Mouse (Mus musculus) forebrain, embryonic 16.5 days (tissue): ENCODE results near the gene Arhgef10l. TPM values are rescaled to one million over a fixed set of nuclear protein-coding genes. Genes with fewer than 3 reads are reported as not detected.

Source experiments
- ATAC-seq: fragments of 200-750 bp; cut with Nextera tagmentation; 2 replicates; pipeline ENCODE4 v1.8.0; 2017; ENCODE audit warnings: mild to moderate bottlenecking, moderate library complexity
- H3K27ac ChIP-seq: fragments of 300-500 bp; sonication (generic); 2 replicates; pipeline ENCODE4 v1.5.1; 2014; ENCODE audit warnings: low read length, control low read depth
- H3K27me3 ChIP-seq: fragments of 300-500 bp; sonication (generic); replicated peaks from 2 replicates; pipeline ENCODE4 v1.6.1; 2014; ENCODE audit warnings: low read length; ENCODE audit not compliant: control insufficient read depth, insufficient read depth
- H3K36me3 ChIP-seq: fragments of 300-500 bp; sonication (generic); 2 replicates; pipeline ENCODE4 v1.6.1; 2014; ENCODE audit not compliant: control insufficient read depth, insufficient read depth
- H3K4me1 ChIP-seq: fragments of 300-500 bp; sonication (generic); replicated peaks from 2 replicates; pipeline ENCODE4 v1.6.1; 2014; ENCODE audit warnings: low read length; ENCODE audit not compliant: control insufficient read depth, insufficient read depth
- H3K4me2 ChIP-seq: fragments of 300-500 bp; sonication (generic); 2 replicates; pipeline ENCODE4 v1.6.1; 2014; ENCODE audit warnings: mild to moderate bottlenecking, low read length, control low read depth
- H3K4me3 ChIP-seq: fragments of 300-500 bp; sonication (generic); replicated peaks from 2 replicates; pipeline ENCODE4 v1.5.1; 2014; ENCODE audit warnings: mild to moderate bottlenecking, low read length, control low read depth
- H3K9ac ChIP-seq: fragments of 300-500 bp; sonication (generic); replicated peaks from 2 replicates; pipeline ENCODE4 v1.6.1; 2014; ENCODE audit warnings: low read depth, low read length, control low read depth
- H3K9me3 ChIP-seq: fragments of 300-500 bp; sonication (generic); 2 replicates; pipeline ENCODE4 v1.6.1; 2016; ENCODE audit warnings: low read length; ENCODE audit not compliant: control insufficient read depth
- WGBS: fragments of 180-500 bp; shearing (Covaris S2); extraction: QIAGEN DNeasy Blood & Tissue Kit; methylation state at CpG from one replicate; pipeline ENCODE4 v1.1.7; 2014; 5-methylcytosine and 5-hydroxymethylcytosine counted together
- polyA plus RNA-seq: library from polyadenylated mRNA; unstranded; fragments of >200 nt; fragmentation: Nextera tagmentation; extraction: Ambion mirVana; gene quantifications from 2 replicates; pipeline ENCODE4 v1.2.1, GENCODE M21; 2015

Gene Arhgef10l
- polyA plus RNA-seq, 1 experiment from 2014 or later: 23.0 TPM

GRCm38 (mm10) chr4:140562461-140563178 lies 103.2 kb downstream of the Arhgef10l start:
- Histone ChIP-seq H3K27me3 (no peaks in the 10 kb centered on the region), H3K4me1 (no peaks in the 10 kb centered on the region), H3K36me3 (peaks cover 45% of the 10 kb centered on the region), H3K9ac (no peak overlapping the region), H3K9me3 (peaks cover 7% of the 10 kb centered on the region; the same call in 1 of the 2 replicates), H3K27ac (peak overlapping the region; percentile 7; the same call in 1 of the 2 replicates), H3K4me2 (no peak overlapping the region), H3K4me3 (no peak overlapping the region)
- WGBS: 77% methylated on average over 10 of the region's 10 CpGs
- peak; percentile 38; the same call in 1 of the 2 replicates for ATAC-seq

- Histone ChIP-seq H3K9me3 (no peaks in the 10 kb centered on the region; the same call in 1 of the 2 replicates), H3K9ac (no peak overlapping the region), H3K27ac (no peak overlapping the region), H3K36me3 (peaks cover 36% of the 10 kb centered on the region), H3K4me2 (no peak overlapping the region), H3K27me3 (no peaks in the 10 kb centered on the region), H3K4me3 (no peak overlapping the region), H3K4me1 (no peaks in the 10 kb centered on the region)
- 94% methylated on average over 3 of the region's 3 CpGs for WGBS
- no peak for ATAC-seq
Observed at GRCm38 (mm10) chr4:140561744-140562143, 104.1 kb downstream of the Arhgef10l start.

DNA sequence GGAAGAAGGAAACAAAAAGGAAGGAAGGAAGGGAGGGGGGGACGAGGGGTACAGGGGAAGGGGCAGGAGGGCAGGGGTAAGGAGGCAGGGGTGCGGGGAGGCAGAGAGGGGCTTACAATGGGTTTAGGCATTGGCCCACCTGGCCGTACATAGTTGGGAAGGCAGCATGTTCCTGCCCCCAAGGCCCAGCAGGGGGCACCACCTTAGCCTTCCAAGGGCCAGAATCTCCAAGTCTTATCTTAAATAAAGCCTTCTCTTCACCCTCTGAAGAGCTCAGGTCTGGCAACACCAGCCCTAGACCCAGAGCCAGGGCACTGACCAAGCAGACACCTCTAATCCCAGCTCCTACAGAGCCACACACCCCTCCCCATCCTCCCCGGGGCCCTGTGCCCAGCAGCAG lies 106.0 kb downstream of the Arhgef10l start:
- Histone ChIP-seq H3K4me2 (no peak overlapping the region), H3K4me3 (no peak overlapping the region), H3K27me3 (no peaks in the 10 kb centered on the region), H3K36me3 (peaks cover 23% of the 10 kb centered on the region), H3K9ac (no peak overlapping the region), H3K4me1 (no peaks in the 10 kb centered on the region; the same call in 1 of the 2 replicates), H3K27ac (no peak overlapping the region), H3K9me3 (no peaks in the 10 kb centered on the region)
- WGBS: 82% methylated on average over 4 of the region's 4 CpGs
- ATAC-seq: no peak

- H3K36me3 ChIP-seq: peaks cover 23% of the 10 kb centered on the region
- WGBS: 86% methylated on average over 5 of the region's 5 CpGs
- ATAC-seq: no peak
Observed at GRCm38 (mm10) chr4:140558193-140558592, 107.6 kb downstream of the Arhgef10l start.

DNA sequence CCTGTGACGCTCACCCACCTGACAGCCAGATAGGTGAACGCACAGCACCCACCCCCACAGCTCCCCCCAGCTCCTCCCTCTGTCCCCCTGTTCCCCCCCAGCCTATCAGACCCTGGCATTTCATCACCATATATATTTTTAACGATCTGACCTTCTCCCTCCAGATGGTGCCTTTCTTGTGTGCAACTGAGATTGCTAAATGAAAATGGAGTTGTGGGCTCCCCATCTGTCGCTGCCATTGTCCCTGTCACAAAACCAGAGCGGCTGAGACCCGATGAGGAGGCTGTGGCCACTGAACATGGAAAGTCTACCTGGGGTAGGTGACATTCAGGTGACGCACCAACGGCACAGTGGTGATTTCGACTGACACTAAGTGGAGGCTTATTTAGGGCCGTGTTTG lies 109.3 kb downstream of the Arhgef10l start:
- Histone ChIP-seq H3K27me3 (no peaks in the 10 kb centered on the region), H3K9ac (no peak overlapping the region), H3K27ac (no peak overlapping the region), H3K4me1 (no peaks in the 10 kb centered on the region; the same call in 1 of the 2 replicates), H3K36me3 (peaks cover 16% of the 10 kb centered on the region), H3K4me3 (no peak overlapping the region), H3K9me3 (no peaks in the 10 kb centered on the region), H3K4me2 (no peak overlapping the region)
- WGBS: 69% methylated on average over 10 of the region's 10 CpGs
- ATAC-seq: no peak

More at GRCm38 (mm10) chr4:140558193-140558592, 107.6 kb downstream of the Arhgef10l start:
- no peaks in the 10 kb centered on the region; the same call in 1 of the 2 replicates for H3K4me1 ChIP-seq
- H3K27ac ChIP-seq: no peak overlapping the region
- H3K4me2 ChIP-seq: no peak overlapping the region
- H3K4me3 ChIP-seq: no peak overlapping the region
- H3K27me3 ChIP-seq: no peaks in the 10 kb centered on the region
- no peaks in the 10 kb centered on the region for H3K9me3 ChIP-seq
- H3K9ac ChIP-seq: no peak overlapping the region

- Histone ChIP-seq H3K27me3 (no peaks in the 10 kb centered on the region), H3K9me3 (no peaks in the 10 kb centered on the region), H3K9ac (no peak overlapping the region), H3K4me1 (no peaks in the 10 kb centered on the region; the same call in 1 of the 2 replicates), H3K27ac (no peak overlapping the region), H3K4me2 (no peak overlapping the region), H3K4me3 (no peak overlapping the region), H3K36me3 (peaks cover 19% of the 10 kb centered on the region)
- 51% methylated on average over 7 of the region's 7 CpGs for WGBS
- peak; percentile 25; the same call in 1 of the 2 replicates for ATAC-seq
Observed at GRCm38 (mm10) chr4:140555273-140555672, 110.5 kb downstream of the Arhgef10l start.

DNA sequence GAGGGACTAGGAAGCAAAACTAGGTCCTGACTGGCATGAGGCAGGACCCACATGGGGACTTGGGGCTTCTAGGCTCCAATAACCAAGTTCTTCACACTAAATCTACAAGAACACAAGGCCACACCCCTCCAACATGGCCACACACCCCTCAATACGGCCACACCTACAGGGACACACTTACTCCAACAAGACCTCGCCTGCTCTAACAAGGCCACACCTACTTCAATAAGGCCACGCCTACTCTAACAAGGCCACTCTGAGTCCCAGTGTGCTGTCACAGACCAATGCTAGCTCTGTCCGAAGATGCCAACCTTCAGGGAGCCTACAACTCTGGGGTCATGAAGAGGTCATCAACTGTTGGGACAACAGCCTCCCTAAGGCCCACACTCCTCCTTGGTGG lies 111.3 kb downstream of the Arhgef10l start:
- H3K27me3 ChIP-seq: no peaks in the 10 kb centered on the region
- no peaks in the 10 kb centered on the region for H3K9me3 ChIP-seq
- H3K4me3 ChIP-seq: no peak overlapping the region
- H3K4me2 ChIP-seq: no peak overlapping the region
- no peak for ATAC-seq
- H3K27ac ChIP-seq: no peak overlapping the region
- WGBS: 80% methylated on average over 4 of the region's 4 CpGs
- no peak overlapping the region for H3K9ac ChIP-seq
- peaks cover 19% of the 10 kb centered on the region for H3K36me3 ChIP-seq
- peaks cover 2% of the 10 kb centered on the region; the same call in 1 of the 2 replicates for H3K4me1 ChIP-seq

DNA sequence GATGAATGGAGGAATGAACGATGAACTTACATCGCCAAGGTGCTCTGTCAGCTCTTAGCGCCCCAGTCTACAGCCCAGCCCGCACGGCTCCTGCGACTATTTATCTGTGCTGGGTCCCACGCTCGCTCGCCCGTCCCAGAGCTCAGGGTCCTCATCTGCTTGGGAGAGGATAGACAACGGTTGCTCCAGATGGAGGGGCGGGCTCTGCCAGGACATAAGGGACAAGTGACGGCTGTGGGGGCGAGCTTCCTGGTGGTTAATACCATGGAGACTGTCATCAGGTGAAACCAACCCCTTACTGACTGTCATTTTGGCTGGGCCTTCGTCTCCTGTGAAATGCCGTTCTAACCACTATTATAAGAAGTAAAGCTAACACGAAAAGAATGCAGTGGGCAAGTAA lies 114.0 kb downstream of the Arhgef10l start:
- Histone ChIP-seq H3K36me3 (peaks cover 17% of the 10 kb centered on the region), H3K9me3 (no peaks in the 10 kb centered on the region), H3K27ac (no peak overlapping the region), H3K9ac (no peak overlapping the region), H3K4me1 (peaks cover 2% of the 10 kb centered on the region; the same call in 1 of the 2 replicates), H3K27me3 (no peaks in the 10 kb centered on the region), H3K4me3 (no peak overlapping the region), H3K4me2 (no peak overlapping the region)
- ATAC-seq: no peak
- 90% methylated on average over 17 of the region's 17 CpGs for WGBS

GRCm38 (mm10) chr4:140550670-140551069 lies 115.1 kb downstream of the Arhgef10l start:
- peaks cover 17% of the 10 kb centered on the region for H3K36me3 ChIP-seq
- H3K4me3 ChIP-seq: no peak overlapping the region
- WGBS: 94% methylated on average over 6 of the region's 6 CpGs
- 0 out of 2 replicates have a peak, but pooled peaks cover 2% of the 10 kb centered on the region for H3K4me1 ChIP-seq
- H3K9me3 ChIP-seq: no peaks in the 10 kb centered on the region
- no peak overlapping the region for H3K4me2 ChIP-seq
- no peak overlapping the region for H3K27ac ChIP-seq
- H3K27me3 ChIP-seq: no peaks in the 10 kb centered on the region
- H3K9ac ChIP-seq: no peak overlapping the region
- no peak for ATAC-seq
